Mouse (Mus musculus): ENCODE data around the gene Slc5a3. TPM values are rescaled to one million over a fixed set of nuclear protein-coding genes. Genes with fewer than 3 reads are reported as not detected.

Gene Slc5a3
- 10 to 100 TPM; 13.8 to 15.1 TPM for total RNA-seq (2021)
- long read RNA-seq, experiment 1, full-length matches to known transcripts = 1 of 1 reads
- long read RNA-seq, experiment 1, partial matches to known transcripts = 0 of 1 reads
- long read RNA-seq, experiment 1, other reads (novel, unspliced or antisense) = 0 of 1 reads
- long read RNA-seq, experiment 2, partial matches to known transcripts = 0 of 1 reads
- long read RNA-seq, experiment 2, other reads (novel, unspliced or antisense) = 1 of 1 reads

- intact Hi-C loops (cut with DNase I) = loop anchor here (2.0 to 5.0 kb wide), 4 partner anchors 96 to 229 kb away; no protein-coding TSS in a partner anchor
- DNase-seq (ENCODE audit: low spot score in 2 of 2) = peak; percentile 85 to 86
Measured at GRCm38 (mm10) chr16:92057852-92058643, at the start of gene Slc5a3, which contains the start of the genes Mrps6 and Gm49711. Gene Slc5a3 (plus strand): TSS chr16:92058322. Gene Mrps6 (plus strand): TSS chr16:92058270. Gene Gm49711 (plus strand): TSS chr16:92058316.

GRCm38 (mm10) chr16:92009586-92009985, 48.5 kb upstream of the Slc5a3 start:
- DNase-seq (ENCODE audit: low spot score in 2 of 2) = no peak
- intact Hi-C loops (cut with DNase I) = no loop called here

GRCm38 (mm10) chr16:92016792-92017191, 41.3 kb upstream of the Slc5a3 start:
- DNase-seq (ENCODE audit: low spot score in 2 of 2) = no peak
- intact Hi-C loops (cut with DNase I) = no loop called here

GRCm38 (mm10) chr16:92019141-92020118, 38.7 kb upstream of the Slc5a3 start:
- DNase-seq (ENCODE audit: low spot score in 2 of 2) = peak; percentile 8 to 28

GRCm38 (mm10) chr16:92021656-92022400, 36.3 kb upstream of the Slc5a3 start:
- DNase-seq (ENCODE audit: low spot score in 2 of 2) = no peak
- intact Hi-C loops (cut with DNase I) = no loop called here

More at GRCm38 (mm10) chr16:92019141-92020118, 38.7 kb upstream of the Slc5a3 start:
- intact Hi-C loops (cut with DNase I) = no loop called here

GRCm38 (mm10) chr16:92022494-92023283, 35.4 kb upstream of the Slc5a3 start:
- no peak for DNase-seq (ENCODE audit: low spot score in 2 of 2)
- intact Hi-C loops (cut with DNase I) = no loop called here

- DNase-seq (ENCODE audit: low spot score in 2 of 2) = no peak
- intact Hi-C loops (cut with DNase I) = no loop called here
Measured at GRCm38 (mm10) chr16:92033286-92033685, 24.8 kb upstream of the Slc5a3 start.

GRCm38 (mm10) chr16:92034676-92035075, 23.4 kb upstream of the Slc5a3 start:
- no peak for DNase-seq (ENCODE audit: low spot score in 2 of 2)
- intact Hi-C loops (cut with DNase I) = no loop called here

GRCm38 (mm10) chr16:92036701-92037100, 21.4 kb upstream of the Slc5a3 start:
- DNase-seq (ENCODE audit: low spot score in 2 of 2) = no peak
- intact Hi-C loops (cut with DNase I) = no loop called here

- DNase-seq (ENCODE audit: low spot score in 2 of 2) = no peak
- intact Hi-C loops (cut with DNase I) = no loop called here
Measured at GRCm38 (mm10) chr16:92037891-92038607, 20.1 kb upstream of the Slc5a3 start.

GRCm38 (mm10) chr16:92039421-92039820, 18.7 kb upstream of the Slc5a3 start:
- intact Hi-C loops (cut with DNase I) = no loop called here
- no peak for DNase-seq (ENCODE audit: low spot score in 2 of 2)

GRCm38 (mm10) chr16:92039966-92040365, 18.2 kb upstream of the Slc5a3 start:
- intact Hi-C loops (cut with DNase I) = no loop called here
- DNase-seq (ENCODE audit: low spot score in 2 of 2) = no peak

- no peak for DNase-seq (ENCODE audit: low spot score in 2 of 2)
- intact Hi-C loops (cut with DNase I) = no loop called here
Measured at GRCm38 (mm10) chr16:92051777-92052310, 6.3 kb upstream of the Slc5a3 start.

- DNase-seq (ENCODE audit: low spot score in 2 of 2) = no peak
- intact Hi-C loops (cut with DNase I) = no loop called here
Measured at GRCm38 (mm10) chr16:92052569-92052968, 5.6 kb upstream of the Slc5a3 start.

- DNase-seq (ENCODE audit: low spot score in 2 of 2) = no peak
- intact Hi-C loops (cut with DNase I) = loop anchor here (5.0 kb wide), 3 partner anchors 94 to 119 kb away; no protein-coding TSS in a partner anchor
Measured at GRCm38 (mm10) chr16:92056711-92057110, 1.4 kb upstream of the Slc5a3 start.

- intact Hi-C loops (cut with DNase I) = loop anchor here (5.0 kb wide), 3 partner anchors 95 to 120 kb away; no protein-coding TSS in a partner anchor
- peak in 1 of 2 experiments; percentile 41 for DNase-seq (ENCODE audit: low spot score in 2 of 2)
Measured at GRCm38 (mm10) chr16:92057456-92057851, 668 bp upstream of the Slc5a3 start.
